In the genomic region with DNA sequence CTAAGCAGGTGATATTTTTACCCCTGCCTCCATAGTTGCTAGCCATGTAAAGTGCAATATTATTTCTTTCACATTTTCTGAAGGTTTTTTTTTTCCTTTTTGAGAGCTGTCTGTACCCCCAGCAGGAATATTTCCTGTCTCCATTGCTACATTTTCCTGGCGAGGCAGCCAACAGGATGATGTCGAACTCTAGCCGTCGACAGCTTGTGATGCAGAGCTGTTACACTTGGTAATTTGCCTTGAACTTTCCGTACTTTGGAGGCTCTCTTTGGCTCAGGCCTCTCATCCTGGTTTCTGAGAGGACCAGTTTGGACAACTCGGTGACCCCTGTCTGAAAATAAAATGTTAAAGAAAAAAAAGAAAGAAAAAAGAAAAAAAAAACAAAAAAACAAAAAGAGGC, we compare ENCODE assay signal across 15 mouse cellular contexts.
DNase-seq lines count a peak whose midpoint lies in the region; ATAC-seq lines count a peak whose summit lies in the region.
"Had no signal": no experiment of that assay in that cellular context is flagged by ENCODE, and none has a peak within 500 bp of the region (broad histone marks: within the 10 kb centered on the region; RNA-seq: fewer than 3 reads in every experiment).

No protein-coding gene starts in this region.

- no peaks in the 10 kb centered on the region for H3K4me1 ChIP-seq in embryonic facial prominence, embryonic 14.5 days (ENCODE audit: control insufficient read depth, insufficient read depth, low read length)
- H3K4me1 ChIP-seq in embryonic facial prominence, embryonic 10.5 days, result no peaks in the 10 kb centered on the region
- H3K4me1 ChIP-seq in kidney, embryonic 15.5 days, result 0 out of 2 replicates have a peak, but pooled peaks cover 2% of the 10 kb centered on the region
- H3K4me1 ChIP-seq: embryonic facial prominence, embryonic 12.5 days; midbrain, embryonic 15.5 days; neural tube, embryonic 13.5 days had no signal

- no peak overlapping the region for H3K9ac ChIP-seq in embryonic facial prominence, embryonic 14.5 days (ENCODE audit: low read depth, low read length)
- no peak overlapping the region for H3K9ac ChIP-seq in kidney, embryonic 15.5 days
- H3K9ac ChIP-seq: embryonic facial prominence, embryonic 12.5 days; liver, postnatal 0 days; midbrain, embryonic 15.5 days; neural tube, embryonic 13.5 days had no signal

- no peak for ATAC-seq in embryonic facial prominence, embryonic 14.5 days (ENCODE audit: low read depth)
- no peak for ATAC-seq in kidney, embryonic 15.5 days (replicated peaks; ENCODE audit: low FRiP score)
- ATAC-seq: inflammation-experienced regulatory T-cells, adult 6 months; liver, postnatal 0 days; midbrain, embryonic 15.5 days had no signal

- H3K27ac ChIP-seq in embryonic facial prominence, embryonic 14.5 days (replicated peaks; ENCODE audit: low read depth, low read length), result no peak overlapping the region
- no peak overlapping the region for H3K27ac ChIP-seq in embryonic facial prominence, embryonic 10.5 days (replicated peaks)
- no peak overlapping the region for H3K27ac ChIP-seq in kidney, embryonic 15.5 days
- H3K27ac ChIP-seq: embryonic facial prominence, embryonic 12.5 days; midbrain, embryonic 15.5 days; neural tube, embryonic 13.5 days had no signal

- peak; percentile 41 for DNase-seq in embryonic facial prominence, embryonic 14.5 days (ENCODE audit: low spot score)
- no peak for DNase-seq in embryonic facial prominence, embryonic 10.5 days (ENCODE audit: low spot score)
- peak; percentile 63 for DNase-seq in kidney, postnatal 10 days
- DNase-seq in heart, adult 9 months (ENCODE audit: low spot score in 2 of 2), result peak; percentile 60 to 64
- peak; percentile 51 for DNase-seq in lung, postnatal 14 days
- no peak for DNase-seq in layer of hippocampus, adult 11-12 months (ENCODE audit: low spot score)
- DNase-seq in thymus, postnatal 36 days, result no peak
- DNase-seq: cerebellum, adult 2 months; liver, postnatal 0 days; thymus, postnatal 14 days had no signal

- H3K36me3 ChIP-seq in embryonic facial prominence, embryonic 14.5 days (ENCODE audit: control insufficient read depth, insufficient read depth, low read length), result no peaks in the 10 kb centered on the region
- H3K36me3 ChIP-seq in embryonic facial prominence, embryonic 10.5 days (replicated peaks), result no peaks in the 10 kb centered on the region
- no peaks in the 10 kb centered on the region for H3K36me3 ChIP-seq in kidney, embryonic 15.5 days
- H3K36me3 ChIP-seq: embryonic facial prominence, embryonic 12.5 days; midbrain, embryonic 15.5 days; neural tube, embryonic 13.5 days had no signal

- no peak overlapping the region for H3K4me2 ChIP-seq in embryonic facial prominence, embryonic 14.5 days (ENCODE audit: low read depth, low read length)
- no peak overlapping the region for H3K4me2 ChIP-seq in kidney, embryonic 15.5 days
- H3K4me2 ChIP-seq: embryonic facial prominence, embryonic 12.5 days; midbrain, embryonic 15.5 days; neural tube, embryonic 13.5 days had no signal

- no peaks in the 10 kb centered on the region for H3K9me3 ChIP-seq in embryonic facial prominence, embryonic 14.5 days (ENCODE audit: control insufficient read depth, low read length)
- H3K9me3 ChIP-seq in embryonic facial prominence, embryonic 10.5 days, result no peaks in the 10 kb centered on the region
- H3K9me3 ChIP-seq in kidney, embryonic 15.5 days (replicated peaks), result no peaks in the 10 kb centered on the region
- H3K9me3 ChIP-seq: embryonic facial prominence, embryonic 12.5 days; midbrain, embryonic 15.5 days; neural tube, embryonic 13.5 days had no signal

- WGBS in embryonic facial prominence, embryonic 14.5 days, result 45% methylated on average over 6 of the region's 6 CpGs
- WGBS in embryonic facial prominence, embryonic 10.5 days, result 72% methylated on average over 6 of the region's 6 CpGs
- WGBS in kidney, embryonic 15.5 days, result 34% methylated on average over 6 of the region's 6 CpGs

- no peaks in the 10 kb centered on the region for H3K27me3 ChIP-seq in embryonic facial prominence, embryonic 14.5 days (replicated peaks; ENCODE audit: control insufficient read depth, insufficient read depth, low read length)
- no peaks in the 10 kb centered on the region for H3K27me3 ChIP-seq in embryonic facial prominence, embryonic 10.5 days (replicated peaks; ENCODE audit: low read depth, poor library complexity, severe bottlenecking)
- no peaks in the 10 kb centered on the region for H3K27me3 ChIP-seq in kidney, embryonic 15.5 days
- H3K27me3 ChIP-seq: embryonic facial prominence, embryonic 12.5 days; midbrain, embryonic 15.5 days; neural tube, embryonic 13.5 days had no signal

- H3K4me3 ChIP-seq in embryonic facial prominence, embryonic 14.5 days (ENCODE audit: low read depth, low read length), result no peak overlapping the region
- H3K4me3 ChIP-seq in embryonic facial prominence, embryonic 10.5 days, result no peak overlapping the region
- no peak overlapping the region for H3K4me3 ChIP-seq in kidney, embryonic 15.5 days (replicated peaks)
- H3K4me3 ChIP-seq: embryonic facial prominence, embryonic 12.5 days; midbrain, embryonic 15.5 days; neural tube, embryonic 13.5 days had no signal

Comparison
In these comparisons a context has a peak if more than half of its experiments do, and no peak if none do; other contexts are left out.
1. DNase-seq: peak in embryonic facial prominence, embryonic 14.5 days (single experiment), kidney, postnatal 10 days (single experiment), heart, adult 9 months (2 of 2) and lung, postnatal 14 days (single experiment); none in embryonic facial prominence, embryonic 10.5 days (single experiment), layer of hippocampus, adult 11-12 months (single experiment) and thymus, postnatal 36 days (0 of 2).